Mouse (Mus musculus) skeletal muscle tissue, adult 2 months (tissue): Measurements from ENCODE around the gene Snx8.

ENCODE experiments used
- DNase-seq: peaks from one replicate; pipeline ENCODE4 v3.0.0-alpha.2; 2012; ENCODE audit warnings: low read depth, low spot score

Gene Snx8

DNA sequence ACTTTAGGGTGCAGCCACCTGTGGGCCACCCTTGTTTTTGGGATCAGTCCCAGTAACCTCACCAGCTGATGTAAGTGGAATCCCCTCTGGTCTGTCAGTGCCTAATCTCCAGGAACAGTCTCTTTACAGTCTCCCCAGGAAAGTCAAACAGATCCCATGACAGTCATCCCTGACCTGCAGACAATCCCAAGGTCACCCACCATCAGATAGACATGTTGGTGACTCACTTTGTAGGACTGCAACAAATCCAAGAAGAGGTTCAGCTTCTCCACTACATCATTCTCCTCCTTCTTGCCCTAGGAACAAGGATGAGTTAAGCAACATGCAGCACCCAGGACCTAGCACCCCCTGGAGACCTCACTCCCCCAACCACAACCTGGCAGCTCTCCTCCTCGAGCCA is 43.0 kb downstream of the Snx8 start:
- DNase-seq = no peak

DNA sequence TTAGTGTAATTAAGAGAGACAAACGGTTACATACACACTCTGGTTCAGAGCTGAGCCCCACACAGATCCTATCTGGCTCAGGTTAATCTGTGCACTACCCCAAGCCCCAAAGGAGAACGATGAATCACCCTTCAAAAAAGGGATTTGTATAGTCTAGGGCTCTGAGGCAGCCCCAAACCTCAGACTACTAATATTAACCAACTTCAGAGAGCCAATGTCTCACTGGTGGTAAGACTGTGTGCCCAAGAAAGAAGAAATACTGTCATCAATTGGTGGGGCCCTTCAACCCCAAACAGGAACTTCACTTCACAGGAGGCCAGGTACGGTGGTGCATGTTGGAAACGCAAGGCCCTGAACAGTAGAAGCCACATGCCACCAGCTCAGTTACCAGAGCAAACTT is 43.8 kb downstream of the Snx8 start:
- DNase-seq = no peak

- no peak for DNase-seq
Observed at GRCm38 (mm10) chr5:140342880-140343279, 46.2 kb downstream of the Snx8 start.

GRCm38 (mm10) chr5:140339836-140340235 is 49.2 kb downstream of the Snx8 start:
- DNase-seq = no peak

- DNase-seq = no peak
Observed at GRCm38 (mm10) chr5:140338779-140339178, 50.3 kb downstream of the Snx8 start.

- no peak for DNase-seq
Observed at GRCm38 (mm10) chr5:140336680-140337079, 52.4 kb downstream of the Snx8 start.

GRCm38 (mm10) chr5:140333631-140334030 is 55.4 kb downstream of the Snx8 start:
- DNase-seq = no peak

DNA sequence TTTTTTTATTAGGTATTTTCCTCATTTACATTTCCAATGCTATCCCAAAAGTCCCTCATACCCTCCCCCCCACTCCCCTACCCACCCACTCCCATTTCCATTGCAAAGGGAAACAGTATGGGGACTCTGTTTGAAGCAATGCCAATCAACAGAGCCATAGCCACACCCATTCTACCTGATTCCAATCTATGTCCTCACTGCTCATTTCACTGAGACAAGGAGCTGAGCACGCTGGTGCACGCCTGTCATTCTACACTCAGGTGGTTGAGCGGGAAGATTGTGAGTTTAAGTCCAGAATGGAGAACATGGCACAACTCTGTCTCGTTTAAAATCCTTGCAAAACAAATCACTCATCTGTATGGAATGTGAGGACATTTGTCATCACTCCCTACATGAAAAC is 56.5 kb downstream of the Snx8 start:
- no peak for DNase-seq

DNA sequence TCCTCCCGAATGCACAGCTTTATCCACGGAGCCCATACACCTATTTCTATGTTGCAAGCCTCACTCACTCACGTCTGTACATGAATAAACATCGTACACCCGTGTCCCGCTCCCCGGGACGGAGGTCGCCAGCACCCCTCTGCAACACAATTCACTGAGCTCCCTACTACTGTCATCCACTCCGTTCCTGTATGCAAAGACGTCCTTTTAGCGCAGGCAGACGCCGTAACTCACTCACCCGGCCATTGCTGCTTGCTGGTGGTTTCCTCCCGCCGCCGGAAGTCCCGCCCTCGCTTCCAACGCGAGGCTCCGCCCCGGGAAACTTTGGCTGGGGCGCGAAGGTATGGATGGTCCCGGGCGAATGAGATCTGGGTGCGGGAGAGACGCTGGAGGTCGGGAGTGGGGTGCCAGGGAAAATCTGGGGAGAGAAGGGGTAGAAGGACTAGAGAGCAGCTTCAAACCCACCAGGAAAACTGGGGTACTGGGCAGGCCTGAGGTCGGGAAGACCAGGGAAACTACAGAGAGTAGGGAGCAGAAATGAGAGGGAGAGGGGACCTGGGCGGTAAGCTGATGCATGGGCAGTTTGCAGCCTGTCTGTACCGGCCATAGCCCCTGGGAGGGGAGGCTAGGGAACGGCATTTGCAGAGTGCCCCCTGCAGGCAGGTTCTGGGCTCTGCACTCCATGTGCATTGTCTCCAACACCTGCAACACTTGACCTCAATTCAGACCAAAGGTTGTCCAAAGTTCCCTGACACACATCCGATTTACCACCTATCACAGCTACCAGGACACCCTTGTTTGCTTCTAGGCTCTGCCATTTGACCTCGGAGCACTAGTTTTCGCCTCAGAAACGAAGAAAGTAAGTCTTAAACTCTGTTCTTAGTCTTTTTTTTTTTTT is 57.2 kb downstream of the Snx8 start, which contains the start of gene Mrm2:
TSS of gene Mrm2 (minus strand) at position 284 of the 898 bp plus-strand sequence.
- peak; percentile 41 for DNase-seq

GRCm38 (mm10) chr5:140324058-140324457 is 65.0 kb downstream of the Snx8 start:
- no peak for DNase-seq

DNA sequence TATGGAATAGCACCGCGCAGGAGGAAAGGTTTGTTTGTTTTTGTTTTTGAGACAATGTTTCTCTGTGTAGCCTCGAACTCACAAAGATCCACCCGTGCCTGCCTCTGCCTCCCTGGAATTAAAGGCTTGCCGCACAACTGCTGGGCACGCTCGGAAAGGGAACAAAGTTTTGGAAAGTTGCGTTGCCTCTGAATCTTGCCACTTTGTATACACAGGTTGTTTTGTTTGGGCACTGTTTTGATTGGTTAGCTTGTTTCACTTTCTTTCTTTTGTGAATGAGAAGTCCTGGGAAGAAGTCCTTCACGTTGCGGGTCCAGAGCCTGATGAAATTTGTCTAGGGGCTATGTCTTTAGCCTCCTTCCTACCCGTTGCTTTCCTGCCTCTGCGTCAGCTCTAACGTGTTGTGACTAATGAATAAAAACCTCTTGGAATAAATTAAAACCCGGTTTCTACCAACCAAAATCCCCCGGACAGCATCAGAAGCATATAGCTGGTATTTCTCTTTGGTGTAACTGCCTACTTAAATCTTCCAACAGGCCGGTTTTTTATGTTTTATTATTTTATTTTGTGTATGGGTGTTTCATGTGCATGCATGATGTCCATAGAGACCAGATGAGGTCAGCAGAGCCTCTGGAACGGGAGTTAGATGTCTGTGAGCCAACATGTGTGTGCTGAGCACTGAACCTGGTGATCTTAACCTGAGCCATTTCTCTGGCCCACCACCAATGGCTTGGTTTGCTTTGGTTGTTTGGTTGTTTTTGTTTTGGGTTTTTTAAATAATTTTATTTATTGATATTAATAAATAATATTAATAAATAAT is 67.1 kb downstream of the Snx8 start:
- DNase-seq = no peak

- DNase-seq = peak; percentile 96
Observed at GRCm38 (mm10) chr5:140321042-140321755, 67.9 kb downstream of the Snx8 start, which contains the start of the genes Mad1l1 and Nudt1. TSS of gene Mad1l1 (minus strand) at chr5:140321552. TSS of gene Nudt1 (plus strand) at chr5:140321656.

DNA sequence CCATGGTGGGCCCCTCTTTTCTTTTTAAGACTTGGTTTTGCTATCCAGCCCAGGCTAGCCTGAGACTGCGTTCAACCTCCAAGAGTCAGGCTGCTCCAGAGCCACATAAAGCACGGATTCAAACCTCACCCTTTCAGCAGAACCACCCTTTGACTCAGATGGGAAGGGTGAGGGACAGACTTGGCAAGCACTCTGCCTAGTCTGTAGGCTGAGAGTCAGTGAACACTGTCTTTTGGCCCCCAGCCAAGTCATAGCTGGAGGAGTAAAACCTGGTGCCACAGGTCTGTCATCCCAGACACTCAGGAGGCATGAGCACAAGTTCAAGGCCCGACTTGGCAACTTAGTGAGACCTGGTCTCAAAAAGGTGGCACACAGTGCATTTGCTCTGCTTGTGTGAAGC is 72.3 kb downstream of the Snx8 start:
- no peak for DNase-seq

DNA sequence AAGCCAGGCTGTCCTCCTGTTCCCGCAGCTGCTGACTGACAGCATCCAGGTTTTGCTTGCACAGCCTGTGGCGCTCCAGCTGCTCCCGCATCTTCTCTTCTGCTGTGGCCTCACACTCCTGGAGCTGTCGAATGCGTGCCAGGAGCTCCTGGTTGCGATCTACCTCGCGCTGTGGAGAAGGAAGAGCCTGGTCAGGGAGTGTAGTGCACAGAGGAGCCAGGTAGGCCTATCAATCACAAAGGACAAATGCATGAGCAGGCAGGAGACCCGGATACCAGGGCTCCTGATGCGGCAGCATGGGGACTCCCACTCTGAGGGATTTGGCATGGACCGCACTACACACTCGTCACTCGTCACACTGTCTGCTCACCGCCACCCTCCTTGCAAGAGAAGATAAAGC is 81.5 kb downstream of the Snx8 start:
- no peak for DNase-seq

GRCm38 (mm10) chr5:140306016-140306415 is 83.0 kb downstream of the Snx8 start:
- DNase-seq = no peak

- no peak for DNase-seq
Observed at GRCm38 (mm10) chr5:140298291-140298690, 90.8 kb downstream of the Snx8 start.

GRCm38 (mm10) chr5:140292152-140292551 is 96.9 kb downstream of the Snx8 start:
- peak; percentile 52 for DNase-seq
